Comparison of ENCODE assay signal across 18 mouse cellular contexts in genomic region chrX:16288154-16288553, GRCm38 (mm10).
DNase-seq lines count a peak whose midpoint lies in the region; ATAC-seq and TF ChIP-seq lines count a peak whose summit lies in the region.
"Had no signal": no experiment of that assay in that cellular context is flagged by ENCODE, and none has a peak within 500 bp of the region (broad histone marks: within the 10 kb centered on the region; RNA-seq: fewer than 3 reads in every experiment).

No protein-coding gene starts in this region.

- TF ChIP-seq CTCF in intestine, postnatal 0 days (IDR thresholded peaks at IDR 0.05; ENCODE audit: low read depth) = no peak

- H3K27ac ChIP-seq in intestine, embryonic 15.5 days = no peak overlapping the region
- no peak overlapping the region for H3K27ac ChIP-seq in intestine, postnatal 0 days (ENCODE audit: low read depth, low read length)
- H3K27ac ChIP-seq: embryonic facial prominence, embryonic 10.5 days; embryonic facial prominence, embryonic 12.5 days; forebrain, embryonic 13.5 days; forebrain, embryonic 15.5 days had no signal

- peak; percentile 98 for ATAC-seq in intestine, embryonic 15.5 days
- ATAC-seq in intestine, postnatal 0 days = peak; percentile 98
- no peak for ATAC-seq in cerebellum, adult (ENCODE audit: insufficient number of reproducible peaks, low FRiP score, low TSS enrichment)
- ATAC-seq: forebrain, embryonic 13.5 days; forebrain, embryonic 15.5 days; forebrain, postnatal 0 days had no signal

- WGBS in intestine, embryonic 15.5 days = 48% methylated on average over 2 of the region's 2 CpGs
- WGBS in intestine, postnatal 0 days = 22% methylated on average over 2 of the region's 2 CpGs

- H3K4me3 ChIP-seq in intestine, embryonic 15.5 days (replicated peaks) = no peak overlapping the region
- H3K4me3 ChIP-seq in intestine, postnatal 0 days (ENCODE audit: low read depth, low read length) = no peak overlapping the region
- H3K4me3 ChIP-seq: embryonic facial prominence, embryonic 10.5 days; embryonic facial prominence, embryonic 12.5 days; forebrain, embryonic 13.5 days; forebrain, embryonic 15.5 days had no signal

- no peak for DNase-seq in layer of hippocampus, adult 9-11 months
- no peak for DNase-seq in frontal cortex, postnatal 25 days (ENCODE audit: low spot score in 2 of 2)
- DNase-seq: adrenal gland, adult 2 months; adrenal gland, postnatal 10 days; adrenal gland, postnatal 25 days; cerebellum, adult 11-12 months; cerebellum, adult 2 months; cerebellum, adult 9-10 months; cerebellum, postnatal 10 days; cerebellum, postnatal 25 days; forebrain, postnatal 0 days had no signal

- H3K4me2 ChIP-seq in intestine, embryonic 15.5 days (replicated peaks) = no peak overlapping the region
- H3K4me2 ChIP-seq in intestine, postnatal 0 days (replicated peaks; ENCODE audit: low read depth) = no peak overlapping the region
- H3K4me2 ChIP-seq: embryonic facial prominence, embryonic 12.5 days; forebrain, embryonic 13.5 days; forebrain, embryonic 15.5 days had no signal

- no peaks in the 10 kb centered on the region for H3K27me3 ChIP-seq in intestine, embryonic 15.5 days (replicated peaks)
- no peaks in the 10 kb centered on the region for H3K27me3 ChIP-seq in intestine, postnatal 0 days (replicated peaks; ENCODE audit: control insufficient read depth, insufficient read depth, low read length)
- H3K27me3 ChIP-seq: embryonic facial prominence, embryonic 12.5 days; forebrain, embryonic 13.5 days; forebrain, embryonic 15.5 days had no signal

- no peaks in the 10 kb centered on the region for H3K4me1 ChIP-seq in intestine, embryonic 15.5 days (replicated peaks)
- no peaks in the 10 kb centered on the region for H3K4me1 ChIP-seq in intestine, postnatal 0 days (replicated peaks; ENCODE audit: control insufficient read depth, insufficient read depth, low read length)
- H3K4me1 ChIP-seq: embryonic facial prominence, embryonic 10.5 days; embryonic facial prominence, embryonic 12.5 days; forebrain, embryonic 13.5 days; forebrain, embryonic 15.5 days had no signal

- H3K9me3 ChIP-seq in intestine, embryonic 15.5 days = no peaks in the 10 kb centered on the region
- H3K9me3 ChIP-seq in intestine, postnatal 0 days (ENCODE audit: control insufficient read depth) = no peaks in the 10 kb centered on the region
- H3K9me3 ChIP-seq: embryonic facial prominence, embryonic 10.5 days; embryonic facial prominence, embryonic 12.5 days; forebrain, embryonic 13.5 days; forebrain, embryonic 15.5 days had no signal

- no peaks in the 10 kb centered on the region for H3K36me3 ChIP-seq in intestine, embryonic 15.5 days
- no peaks in the 10 kb centered on the region for H3K36me3 ChIP-seq in intestine, postnatal 0 days (ENCODE audit: control insufficient read depth, insufficient read depth)
- H3K36me3 ChIP-seq: embryonic facial prominence, embryonic 10.5 days; embryonic facial prominence, embryonic 12.5 days; forebrain, embryonic 15.5 days had no signal

- no peak overlapping the region for H3K9ac ChIP-seq in intestine, embryonic 15.5 days
- H3K9ac ChIP-seq in intestine, postnatal 0 days (ENCODE audit: low read depth, low read length) = no peak overlapping the region
- H3K9ac ChIP-seq: embryonic facial prominence, embryonic 12.5 days; forebrain, embryonic 13.5 days; forebrain, embryonic 15.5 days; forebrain, postnatal 0 days had no signal
